Mouse (Mus musculus) adrenal gland, adult (tissue): Measurements from ENCODE around the gene Osbpl7.

ENCODE experiments used
- DNase-seq, 2 experiments: peaks; one replicate each; pipeline ENCODE4 v3.0.0; 2022 to 2023; ENCODE audit warnings: low spot score in 1 of 2; ENCODE audit not compliant: inconsistent age in 2 of 2

Osbpl7 gene

GRCm38 (mm10) chr11:97050216-97050943 is at the start of gene Osbpl7:
Gene Osbpl7 (plus strand): TSS chr11:97050628.
- peak; percentile 86 to 90 for DNase-seq

DNA sequence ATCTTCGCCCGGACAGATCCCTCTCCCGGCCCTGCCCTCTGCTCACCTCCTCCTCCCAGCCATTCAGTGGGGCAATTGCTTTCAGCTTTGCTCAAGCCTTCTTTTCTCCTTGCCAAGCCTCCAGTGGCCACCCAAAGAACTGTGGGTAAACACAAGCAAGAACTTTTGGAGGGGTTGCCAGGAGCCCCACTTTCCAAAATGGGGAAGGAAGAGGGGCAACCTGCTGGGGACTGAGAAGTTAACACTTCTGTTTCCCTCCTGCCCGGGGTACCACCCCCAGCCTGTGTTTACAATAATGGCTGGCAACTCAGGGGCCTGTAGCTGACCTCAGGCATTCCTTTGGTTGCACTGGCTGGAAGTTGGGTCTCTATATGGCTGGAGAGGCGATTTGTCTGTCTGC is 47.3 kb upstream of the Osbpl7 start:
- no peak for DNase-seq

- peak in 1 of 2 experiments; percentile 52 for DNase-seq
Observed at GRCm38 (mm10) chr11:97007093-97007794, 43.2 kb upstream of the Osbpl7 start.

DNA sequence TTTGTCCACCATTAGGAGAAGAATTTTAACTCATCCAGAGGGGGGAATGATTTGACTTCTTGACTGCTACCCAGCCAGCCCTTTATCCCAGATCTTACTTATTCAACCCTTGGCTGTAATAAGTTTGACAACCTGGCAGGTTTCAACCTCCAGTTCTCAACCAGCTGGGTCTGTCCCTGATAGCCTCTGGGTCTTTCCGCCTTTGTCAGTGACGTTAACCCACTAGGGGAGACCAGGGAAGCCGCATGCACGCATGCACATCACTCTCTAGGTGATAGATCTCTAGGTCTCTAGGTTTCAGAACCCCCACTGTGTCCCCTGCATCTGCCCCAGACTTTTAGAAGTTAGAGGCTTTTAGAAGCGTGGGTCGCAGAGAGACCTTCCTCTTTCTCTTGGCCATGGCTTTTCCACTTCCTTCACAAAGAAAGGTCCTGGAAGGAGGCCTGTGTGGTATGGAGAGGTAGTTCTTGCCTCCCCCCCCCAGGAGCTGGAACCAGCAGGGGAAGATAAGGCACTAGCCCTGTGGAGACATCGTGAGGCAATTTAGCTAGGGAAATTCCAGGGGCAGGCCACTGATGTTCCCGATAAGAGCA is 41.1 kb upstream of the Osbpl7 start:
- DNase-seq = no peak

DNA sequence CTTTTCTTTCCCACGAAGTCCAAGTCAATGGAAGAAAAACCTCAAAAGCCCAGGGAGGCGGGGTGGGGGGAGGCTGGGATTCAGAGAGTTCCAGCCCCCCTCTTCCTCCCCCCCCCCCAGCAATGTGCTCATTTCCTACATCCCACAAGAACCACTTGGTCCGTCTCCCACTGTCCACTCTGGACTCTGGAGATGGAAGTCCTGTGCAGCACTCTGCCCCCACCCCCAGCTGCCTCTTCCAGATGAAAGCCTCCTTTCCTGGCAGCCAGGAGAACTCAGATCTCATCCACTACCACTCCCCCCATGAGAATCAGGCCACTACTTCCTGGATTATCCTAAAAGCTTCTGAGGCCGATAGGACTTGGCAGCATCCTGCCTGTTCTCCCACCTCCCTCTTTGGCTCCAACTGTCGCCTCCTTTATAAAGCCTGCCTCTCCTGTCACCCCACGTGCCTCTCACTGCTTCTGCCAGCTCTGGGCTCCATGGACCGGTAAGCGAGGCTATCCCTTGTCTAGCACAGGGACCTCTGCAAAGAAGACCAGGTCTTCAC is 37.2 kb upstream of the Osbpl7 start, which contains the start of gene Sp6:
Gene Sp6, plus strand, starts transcription at position 274 of the 550 bp plus-strand sequence.
- no peak for DNase-seq

GRCm38 (mm10) chr11:97017696-97018582 is 32.5 kb upstream of the Osbpl7 start:
- no peak for DNase-seq

GRCm38 (mm10) chr11:97018583-97019344 is 31.7 kb upstream of the Osbpl7 start:
- DNase-seq = no peak

DNA sequence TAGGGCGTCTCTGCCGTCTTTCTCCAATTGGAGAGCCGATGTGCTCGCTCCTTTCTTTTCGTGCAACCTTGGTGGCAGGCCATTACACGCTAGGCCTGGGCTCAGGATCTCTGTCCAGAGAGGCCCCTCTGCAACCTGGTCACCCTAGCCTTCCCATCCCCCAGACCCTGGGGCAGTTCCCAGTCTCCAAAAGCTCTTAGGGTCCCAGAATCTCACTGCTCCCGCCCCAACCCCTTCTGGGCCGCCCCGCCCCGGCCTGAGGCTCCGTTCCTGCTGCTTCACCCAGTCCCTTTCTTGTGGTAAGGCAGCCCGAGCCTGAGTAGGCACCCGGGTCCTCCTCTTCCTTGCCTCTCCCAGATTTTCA is 31.1 kb upstream of the Osbpl7 start:
- DNase-seq = no peak

GRCm38 (mm10) chr11:97021121-97021765 is 29.2 kb upstream of the Osbpl7 start:
- no peak for DNase-seq

- peak; percentile 77 to 88 for DNase-seq
Observed at GRCm38 (mm10) chr11:97021873-97022484, 28.4 kb upstream of the Osbpl7 start.

GRCm38 (mm10) chr11:97024977-97025376 is 25.5 kb upstream of the Osbpl7 start:
- DNase-seq = peak in 1 of 2 experiments; percentile 65

DNA sequence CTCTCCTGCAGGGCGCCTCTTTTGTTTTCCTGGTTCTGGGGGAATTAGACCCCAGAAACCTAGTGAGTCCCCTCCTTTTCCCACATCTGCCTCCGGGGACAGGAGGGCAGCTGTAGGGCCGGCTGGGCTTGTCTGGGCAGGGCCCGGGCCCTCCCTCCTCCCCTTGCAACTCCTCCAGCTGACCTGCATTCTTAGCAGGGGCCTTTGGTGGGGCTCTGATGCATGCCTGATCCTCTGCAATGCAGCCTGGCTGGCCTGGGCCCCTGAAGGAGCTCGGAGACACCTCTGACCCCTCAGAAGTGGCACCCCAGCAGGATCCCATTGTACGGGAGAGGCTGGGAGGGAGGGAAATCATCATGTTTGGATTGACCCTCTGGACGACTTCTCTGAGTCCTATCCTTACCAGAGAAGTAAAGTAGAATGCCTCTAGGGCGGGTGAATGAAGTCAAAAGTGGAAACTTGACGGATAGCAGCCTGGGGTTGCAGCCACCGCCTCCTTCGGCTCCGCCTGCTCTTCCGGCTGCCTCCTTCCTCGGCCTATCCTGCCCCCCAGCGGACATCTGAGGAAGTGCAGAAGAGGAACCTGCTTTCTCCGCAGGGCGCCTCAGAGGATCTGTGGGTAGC is 24.6 kb upstream of the Osbpl7 start:
- DNase-seq = peak; percentile 85 to 94

GRCm38 (mm10) chr11:97029686-97030417 is 20.6 kb upstream of the Osbpl7 start, which contains the start of gene Scrn2:
Gene Scrn2 (plus strand): TSS chr11:97029938.
- peak; percentile 87 to 96 for DNase-seq

DNA sequence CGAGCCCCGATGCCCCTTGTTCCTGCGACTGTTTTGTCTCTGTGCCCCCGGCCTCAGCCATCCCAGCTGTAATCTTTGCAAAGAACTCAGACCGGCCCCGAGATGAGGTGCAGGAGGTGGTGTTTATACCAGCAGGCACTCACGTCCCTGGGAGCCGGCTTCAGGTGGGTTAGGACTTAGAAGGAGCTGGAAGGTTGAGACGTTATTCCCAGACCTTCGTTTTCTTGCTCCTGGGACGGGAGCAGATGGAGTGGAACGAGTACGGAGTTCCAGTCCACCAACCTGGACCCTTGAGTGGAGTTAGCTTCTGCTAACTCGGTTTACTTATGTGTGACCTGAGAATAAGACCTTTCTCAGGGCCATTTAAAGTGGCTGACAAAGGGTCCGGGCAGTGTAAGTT is 20.0 kb upstream of the Osbpl7 start:
- DNase-seq = no peak

DNA sequence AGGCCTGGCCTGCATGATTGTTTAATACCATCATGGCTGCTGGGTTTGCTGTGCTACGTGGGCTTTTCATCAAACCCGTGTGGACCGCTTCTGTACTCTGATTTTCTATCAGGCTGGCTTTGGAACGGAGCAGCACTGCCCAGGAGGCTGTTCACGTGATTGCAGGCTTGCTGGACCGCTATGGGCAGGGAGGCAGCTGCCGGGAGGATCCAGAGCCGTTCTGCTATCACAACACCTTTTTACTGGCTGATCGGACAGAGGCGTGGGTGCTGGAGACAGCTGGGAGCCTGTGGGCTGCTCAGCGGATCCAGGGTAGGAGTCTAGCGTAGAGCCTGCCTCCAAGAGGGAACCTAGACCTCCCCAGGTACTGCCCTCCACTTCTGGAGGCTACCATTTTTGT is 18.5 kb upstream of the Osbpl7 start:
- no peak for DNase-seq

DNA sequence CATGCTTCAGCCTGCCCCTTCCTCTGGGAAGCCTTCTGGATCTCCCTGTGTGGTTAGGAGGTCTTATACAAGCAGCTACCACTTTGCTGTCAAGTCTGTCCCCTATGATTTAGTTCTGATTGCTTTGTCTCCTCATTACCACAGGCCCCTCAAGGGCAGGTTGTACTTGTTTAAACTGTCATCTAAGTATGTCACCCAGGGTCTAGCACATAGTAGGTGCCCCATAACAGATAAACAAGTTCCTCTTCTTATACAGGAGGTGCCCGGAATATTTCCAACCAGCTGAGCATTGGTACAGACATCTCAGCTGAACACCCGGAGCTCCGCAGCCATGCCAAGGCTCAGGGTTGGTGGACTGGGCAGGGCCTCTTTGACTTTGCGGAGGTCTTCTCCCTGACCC is 17.9 kb upstream of the Osbpl7 start:
- DNase-seq = no peak

GRCm38 (mm10) chr11:97033781-97034180 is 16.6 kb upstream of the Osbpl7 start:
- DNase-seq = no peak

GRCm38 (mm10) chr11:97036141-97036540 is 14.3 kb upstream of the Osbpl7 start:
- DNase-seq = no peak
